Mouse (Mus musculus) small intestine, adult 2 months (tissue): ENCODE results near the gene Prkch.

Source experiments
- CTCF ChIP-seq: fragments of 200-500 bp; IDR thresholded peaks from 2 replicates; pipeline ENCODE4 v1.5.1; 2012; ENCODE audit warnings: low read depth, mild to moderate bottlenecking, control low read depth, inconsistent platforms, low read length, moderate library complexity, mixed read lengths; ENCODE audit not compliant: insufficient replicate concordance, insufficient read length; ENCODE audit errors: extremely low read depth
- POLR2A ChIP-seq: fragments of 200-500 bp; IDR thresholded peaks from 2 replicates; pipeline ENCODE4 v1.6.1; 2012; ENCODE audit warnings: low read depth, mild to moderate bottlenecking, control low read depth, inconsistent platforms, low read length, moderate library complexity

DNA sequence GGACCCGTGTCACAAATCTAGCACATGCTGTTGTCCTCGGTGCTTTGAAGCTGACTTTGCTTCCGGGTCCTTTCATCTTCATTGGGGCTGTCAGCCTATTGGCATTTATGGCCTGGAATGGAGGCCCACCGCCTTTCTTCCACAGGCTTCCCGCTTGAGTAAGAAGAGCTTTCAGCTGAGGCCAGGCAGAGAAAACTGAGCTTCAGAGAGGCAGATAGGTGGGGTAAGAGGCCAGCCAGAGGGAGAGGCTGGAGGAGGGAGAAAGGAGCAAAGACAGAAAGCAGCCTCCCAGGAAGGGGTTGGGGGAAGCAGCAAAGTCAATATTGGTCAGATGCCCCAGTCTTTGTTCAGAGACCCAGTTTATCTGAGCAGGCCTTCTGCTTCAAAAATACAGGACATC is 123.9 kb downstream of the Prkch start:
- TF ChIP-seq CTCF: no peak
- no peak for TF ChIP-seq POLR2A
